Mouse (Mus musculus): Measurements from ENCODE around the gene Fam160a2. TPM values are rescaled to one million over a fixed set of nuclear protein-coding genes. Genes with fewer than 3 reads are reported as not detected.
"Not testable (repeated sequence)": the region's sequence is repeated elsewhere in the genome, so short reads cannot be mapped to it uniquely, and the experiment has no call there.

Fam160a2 gene
- total RNA-seq, 2 experiments from 2014 or later: 15.1 to 24.6 TPM

DNA sequence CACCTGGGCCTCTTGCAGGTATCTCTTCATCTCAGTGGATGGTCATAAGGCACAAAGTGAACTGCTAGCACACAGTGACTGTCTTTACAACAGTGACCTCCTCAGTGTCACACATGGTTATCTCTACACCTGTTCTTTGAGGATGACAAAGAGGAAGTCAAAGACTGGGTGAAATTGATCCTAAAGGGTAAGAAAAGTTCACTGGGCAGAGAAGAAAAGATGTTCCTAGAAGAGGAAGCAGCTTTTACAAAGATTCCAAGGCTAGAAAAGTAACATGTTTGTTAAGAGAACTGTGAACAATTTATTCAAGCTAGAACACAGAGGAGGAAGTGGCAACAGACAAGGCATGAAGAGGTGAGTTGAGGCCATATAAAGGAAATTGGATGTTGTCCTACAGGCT lies 3.7 kb downstream of the Fam160a2 start:
- ATAC-seq (replicated peaks; ENCODE audit: low FRiP score, low TSS enrichment, poor library complexity, severe bottlenecking): no peak

- ATAC-seq (replicated peaks; ENCODE audit: low FRiP score, low TSS enrichment, poor library complexity, severe bottlenecking): no peak
Measured at GRCm38 (mm10) chr7:105395131-105395820, 4.6 kb downstream of the Fam160a2 start.

- no peak for ATAC-seq (replicated peaks; ENCODE audit: low FRiP score, low TSS enrichment, poor library complexity, severe bottlenecking)
Measured at GRCm38 (mm10) chr7:105394606-105395005, 5.2 kb downstream of the Fam160a2 start.

GRCm38 (mm10) chr7:105390236-105390635 lies 9.6 kb downstream of the Fam160a2 start:
- ATAC-seq (replicated peaks; ENCODE audit: low FRiP score, low TSS enrichment, poor library complexity, severe bottlenecking): no peak

- ATAC-seq (replicated peaks; ENCODE audit: low FRiP score, low TSS enrichment, poor library complexity, severe bottlenecking): no peak
Measured at GRCm38 (mm10) chr7:105387696-105388095, 12.2 kb downstream of the Fam160a2 start.

- no peak for ATAC-seq (replicated peaks; ENCODE audit: low FRiP score, low TSS enrichment, poor library complexity, severe bottlenecking)
Measured at GRCm38 (mm10) chr7:105380329-105380728, 19.5 kb downstream of the Fam160a2 start.

DNA sequence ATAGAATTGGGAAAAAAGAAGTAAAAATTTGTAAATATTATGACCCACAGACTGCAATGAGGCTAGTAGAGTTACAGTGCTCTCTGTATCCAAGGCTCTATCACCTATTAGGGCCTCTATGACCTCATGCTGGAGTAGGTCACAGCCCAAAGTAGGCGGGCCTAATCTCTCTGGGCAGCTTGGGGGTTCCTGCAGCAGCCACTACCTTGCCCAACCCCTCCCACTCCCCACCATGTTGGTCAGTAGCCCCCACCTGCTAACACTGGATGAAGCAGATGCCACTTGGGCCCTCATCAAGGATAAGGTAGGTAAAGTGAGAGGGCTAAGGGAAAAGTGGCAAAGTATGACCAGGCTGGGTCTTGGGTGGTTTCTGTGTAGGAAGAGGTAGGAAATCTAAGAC lies 25.0 kb downstream of the Fam160a2 start, which contains the start of gene Gm5901:
TSS of gene Gm5901 (plus strand) at position 173 of the 400 bp plus-strand sequence.
- no peak for ATAC-seq (replicated peaks; ENCODE audit: low FRiP score, low TSS enrichment, poor library complexity, severe bottlenecking)

DNA sequence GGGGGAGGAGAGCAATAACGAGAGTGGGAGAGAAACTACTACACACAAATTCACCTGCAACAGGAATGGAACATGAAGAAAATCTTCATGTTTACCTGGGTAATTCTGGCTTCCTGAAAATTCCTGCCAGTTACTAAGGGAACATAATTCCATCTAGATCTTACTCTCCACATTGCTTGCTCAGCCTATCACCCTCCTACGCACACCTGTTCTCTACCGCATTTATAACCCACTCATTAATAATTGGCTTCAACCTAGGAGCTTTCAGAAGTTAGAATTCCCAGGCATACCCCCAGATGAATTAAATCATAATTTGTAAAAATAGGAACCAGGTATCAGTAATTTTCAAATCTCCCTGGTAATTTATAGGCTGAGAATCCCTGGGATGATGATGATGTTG lies 25.9 kb downstream of the Fam160a2 start:
- no peak for ATAC-seq (replicated peaks; ENCODE audit: low FRiP score, low TSS enrichment, poor library complexity, severe bottlenecking)

- peak; percentile 96 for ATAC-seq (replicated peaks; ENCODE audit: low FRiP score, low TSS enrichment, poor library complexity, severe bottlenecking)
Measured at GRCm38 (mm10) chr7:105373509-105373908, 26.3 kb downstream of the Fam160a2 start.

DNA sequence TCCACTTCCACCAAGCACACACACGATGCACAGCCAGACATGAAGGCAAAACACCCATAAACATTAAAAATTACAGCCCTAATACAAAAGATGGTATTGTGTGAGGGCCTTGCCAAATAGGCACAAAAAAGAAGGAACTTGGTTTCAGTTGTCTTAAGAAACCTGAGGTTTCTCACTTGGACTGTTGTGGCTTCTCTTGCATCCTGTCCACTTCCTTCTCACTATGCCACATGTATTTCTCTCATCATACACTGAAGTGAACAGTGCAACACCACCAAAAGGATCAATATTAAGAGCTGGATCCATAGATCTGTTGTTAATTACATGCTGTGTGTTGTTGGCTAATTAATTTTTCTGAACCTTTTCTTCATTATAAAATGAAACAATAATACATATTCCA lies 26.9 kb downstream of the Fam160a2 start:
- ATAC-seq (replicated peaks; ENCODE audit: low FRiP score, low TSS enrichment, poor library complexity, severe bottlenecking): no peak

- no peak for ATAC-seq (replicated peaks; ENCODE audit: low FRiP score, low TSS enrichment, poor library complexity, severe bottlenecking)
Measured at GRCm38 (mm10) chr7:105368521-105368920, 31.3 kb downstream of the Fam160a2 start.

GRCm38 (mm10) chr7:105367930-105368329 lies 31.9 kb downstream of the Fam160a2 start, which contains the start of gene Olfr692:
Olfr692 (plus strand) TSS chr7:105368230.
- no peak for ATAC-seq (replicated peaks; ENCODE audit: low FRiP score, low TSS enrichment, poor library complexity, severe bottlenecking)

DNA sequence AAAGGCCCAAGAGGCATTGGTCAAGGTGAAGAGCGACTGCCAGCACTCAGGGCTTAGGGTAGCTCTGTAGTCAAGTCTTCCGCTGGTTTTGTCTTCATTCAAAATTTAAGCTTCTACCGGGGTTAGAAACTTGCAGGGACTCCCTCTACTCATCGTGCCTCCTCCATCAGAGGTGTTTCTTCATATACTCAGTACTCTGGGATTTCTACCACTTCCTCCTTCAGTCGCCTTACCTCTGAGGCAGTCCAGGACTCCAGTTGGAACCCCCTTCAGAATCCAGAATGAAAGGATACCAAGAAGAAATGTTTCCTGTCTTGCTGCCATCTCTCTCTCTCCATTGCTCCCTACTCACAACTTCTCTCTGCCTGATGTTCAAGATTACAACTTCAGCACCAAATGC lies 32.6 kb downstream of the Fam160a2 start:
- no peak for ATAC-seq (replicated peaks; ENCODE audit: low FRiP score, low TSS enrichment, poor library complexity, severe bottlenecking)

DNA sequence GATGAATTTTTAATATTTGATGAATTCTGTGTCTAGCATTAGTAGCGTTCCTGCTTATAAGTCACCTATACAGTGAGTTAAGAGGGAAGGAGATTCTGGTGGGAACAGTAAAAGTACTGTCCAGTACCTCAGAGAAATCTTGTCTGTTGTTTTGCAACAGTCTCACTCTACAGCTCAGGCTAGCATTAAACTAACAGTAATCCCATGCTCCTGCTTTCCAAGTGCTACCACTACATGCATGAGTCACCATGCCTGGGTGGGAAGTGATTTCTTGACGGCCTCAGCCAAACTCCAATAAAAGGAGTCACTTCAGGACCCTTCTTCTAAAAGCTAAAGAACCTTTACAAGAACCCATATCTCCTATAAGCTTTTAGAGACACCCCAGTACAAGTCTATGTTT lies 38.1 kb downstream of the Fam160a2 start:
- ATAC-seq (replicated peaks; ENCODE audit: low FRiP score, low TSS enrichment, poor library complexity, severe bottlenecking): no peak

- ATAC-seq (replicated peaks; ENCODE audit: low FRiP score, low TSS enrichment, poor library complexity, severe bottlenecking): not testable (repeated sequence)
Measured at GRCm38 (mm10) chr7:105356487-105356886, 43.4 kb downstream of the Fam160a2 start.

- ATAC-seq (replicated peaks; ENCODE audit: low FRiP score, low TSS enrichment, poor library complexity, severe bottlenecking): not testable (repeated sequence)
Measured at GRCm38 (mm10) chr7:105356064-105356463, 43.8 kb downstream of the Fam160a2 start.

- ATAC-seq (replicated peaks; ENCODE audit: low FRiP score, low TSS enrichment, poor library complexity, severe bottlenecking): no peak
Measured at GRCm38 (mm10) chr7:105342752-105343151, 57.1 kb downstream of the Fam160a2 start.

GRCm38 (mm10) chr7:105342170-105342569 lies 57.7 kb downstream of the Fam160a2 start, which contains the start of gene Olfr691:
Olfr691 (minus strand) TSS chr7:105342270.
- no peak for ATAC-seq (replicated peaks; ENCODE audit: low FRiP score, low TSS enrichment, poor library complexity, severe bottlenecking)

DNA sequence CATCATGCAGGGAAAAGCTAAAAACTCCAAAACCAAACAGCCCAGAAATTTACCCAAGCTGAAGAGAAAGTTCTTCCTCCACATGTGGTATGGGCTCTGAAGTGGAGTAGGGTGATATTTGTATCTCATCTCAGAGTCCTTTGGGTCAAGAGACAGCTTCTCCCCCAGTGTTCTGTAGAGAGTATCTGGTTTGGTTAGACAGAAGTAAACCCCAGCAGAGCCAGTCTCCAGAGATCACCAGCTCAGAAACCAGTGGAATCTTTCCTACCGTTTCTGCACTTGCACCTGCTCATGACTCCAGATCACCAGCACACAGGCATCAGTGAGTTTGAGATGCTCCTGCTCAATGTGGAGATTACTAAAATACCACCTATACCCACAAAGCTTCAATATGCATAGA lies 65.8 kb downstream of the Fam160a2 start, which contains the start of gene Olfr690:
TSS of gene Olfr690 (minus strand) at position 101 of the 400 bp plus-strand sequence.
- ATAC-seq (replicated peaks; ENCODE audit: low FRiP score, low TSS enrichment, poor library complexity, severe bottlenecking): no peak

DNA sequence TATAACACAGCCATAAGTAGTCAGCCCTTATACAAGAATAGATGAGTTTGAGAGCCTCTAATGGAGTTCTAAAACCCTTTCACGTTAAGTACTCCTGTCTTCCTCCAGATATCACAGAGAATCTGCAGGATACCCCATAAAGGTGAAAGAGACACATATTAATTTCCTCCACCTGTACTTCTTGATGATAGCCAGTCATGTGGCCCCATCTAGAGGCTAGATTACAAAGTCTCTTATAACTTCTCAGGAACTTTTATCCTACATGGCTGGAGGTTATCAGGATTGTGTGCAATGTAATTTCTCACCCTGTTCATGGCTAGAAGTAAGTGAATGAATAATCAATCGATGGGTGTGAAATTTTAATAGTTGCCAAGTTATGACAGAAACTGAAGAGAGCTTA lies 74.6 kb downstream of the Fam160a2 start:
- ATAC-seq (replicated peaks; ENCODE audit: low FRiP score, low TSS enrichment, poor library complexity, severe bottlenecking): no peak
